Mouse (Mus musculus) left cerebral cortex, adult 9 months (tissue): ENCODE results near the gene Hoxb7.
A peak's percentile ranks its signal among the peaks of the same experiment; 100 is the strongest.

Experiments
- DNase-seq, 2 experiments: peaks; one replicate each; pipeline ENCODE4 v3.0.0; 2022; ENCODE audit warnings: low spot score in 2 of 2

Gene Hoxb7

GRCm38 (mm10) chr11:96285771-96286738 is at the start of gene Hoxb7:
Hoxb7 (plus strand) TSS chr11:96286623.
- no peak for DNase-seq

- peak in 1 of 2 experiments; percentile 22 for DNase-seq
These were observed 46.2 kb upstream of the Hoxb7 start for GRCm38 (mm10) chr11:96240211-96240610.

GRCm38 (mm10) chr11:96250901-96251300 is 35.5 kb upstream of the Hoxb7 start:
- no peak for DNase-seq

- no peak for DNase-seq
These were observed 34.9 kb upstream of the Hoxb7 start for GRCm38 (mm10) chr11:96251480-96252031.

GRCm38 (mm10) chr11:96252541-96253120 is 33.8 kb upstream of the Hoxb7 start:
- DNase-seq: no peak

GRCm38 (mm10) chr11:96254221-96254620 is 32.2 kb upstream of the Hoxb7 start:
- DNase-seq: no peak

DNA sequence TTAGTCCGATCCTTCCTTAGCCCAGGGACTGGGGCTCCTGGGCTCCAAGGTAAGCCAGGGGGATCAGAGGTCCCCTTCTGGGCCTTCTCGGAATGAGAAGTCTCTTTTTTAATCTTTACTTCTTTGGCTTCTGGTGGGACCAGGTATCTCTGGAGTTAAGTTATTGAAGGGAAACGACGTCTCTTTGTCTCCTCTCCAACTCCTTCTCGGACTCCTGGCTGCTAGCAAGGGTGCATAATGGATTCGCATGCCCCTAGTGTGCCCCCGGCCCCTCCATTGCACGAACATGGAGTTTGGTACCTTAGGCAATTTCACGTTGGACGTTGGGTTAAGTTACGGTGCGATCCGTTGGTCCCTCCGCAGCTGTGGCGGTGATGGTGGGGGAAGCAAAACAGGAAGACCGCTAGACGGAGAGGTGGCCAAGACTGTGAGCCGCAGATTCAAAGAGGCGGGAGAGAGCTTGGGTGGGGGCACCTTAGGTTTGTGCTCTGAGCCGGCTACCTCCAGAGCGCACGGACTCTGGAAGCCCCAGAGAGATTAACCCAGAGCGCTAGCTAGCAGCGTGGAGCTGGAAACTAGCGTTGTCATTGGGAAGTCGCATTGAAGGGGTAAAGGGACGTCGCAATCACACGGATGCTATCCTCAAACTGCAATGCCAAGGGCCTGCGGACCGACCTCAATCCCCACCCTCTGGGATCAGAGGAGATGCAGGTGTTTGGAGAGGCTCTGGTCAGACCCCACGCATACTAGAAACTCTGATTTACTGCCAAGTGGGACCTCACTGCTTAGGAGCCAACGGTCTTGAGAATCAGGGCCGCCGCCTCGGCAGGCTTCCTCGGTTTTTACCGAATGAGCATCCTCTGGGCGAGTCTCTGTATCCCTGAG is 31.1 kb upstream of the Hoxb7 start:
- no peak for DNase-seq

DNA sequence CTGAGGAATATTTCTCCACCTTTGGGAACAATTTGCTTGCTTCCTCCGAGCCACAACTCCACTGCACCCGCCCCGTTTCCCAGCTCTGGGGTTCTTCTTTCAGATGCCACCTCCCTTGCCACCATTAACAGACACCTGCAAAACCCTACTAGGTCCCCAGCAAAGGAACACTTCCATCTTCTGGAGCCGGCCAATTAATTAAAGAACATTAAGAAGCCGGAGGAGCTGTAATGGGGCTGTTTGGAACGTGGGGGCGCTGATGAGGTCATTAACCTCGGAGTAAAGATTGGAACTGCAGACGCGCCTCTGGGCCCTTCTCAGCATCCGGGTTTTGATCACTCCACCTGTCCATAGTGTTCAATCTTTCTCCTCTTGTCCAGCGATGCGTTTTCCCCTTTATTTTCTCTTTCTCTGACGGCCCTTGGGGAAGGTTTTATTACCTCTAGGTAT is 30.4 kb upstream of the Hoxb7 start:
- DNase-seq: no peak

DNA sequence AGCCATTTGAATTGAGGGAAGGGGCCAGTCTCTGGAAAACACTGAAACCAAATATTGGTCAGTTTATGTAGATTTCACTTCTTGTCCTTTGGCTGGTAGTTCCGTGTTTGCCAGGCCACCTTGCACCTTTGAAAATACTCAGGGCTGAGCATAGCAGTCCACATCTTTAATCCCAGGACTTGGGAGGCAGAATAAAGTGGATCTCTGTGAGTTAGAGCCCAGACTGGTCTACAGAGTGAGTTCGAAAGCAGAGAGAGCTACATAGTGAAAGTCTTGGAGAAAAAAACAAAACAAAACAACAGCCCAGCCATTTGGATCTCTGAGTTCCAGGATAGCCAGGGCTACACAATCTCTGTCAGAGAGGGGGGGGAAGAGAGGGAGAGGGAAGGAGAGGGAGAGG is 29.3 kb upstream of the Hoxb7 start:
- no peak for DNase-seq

DNA sequence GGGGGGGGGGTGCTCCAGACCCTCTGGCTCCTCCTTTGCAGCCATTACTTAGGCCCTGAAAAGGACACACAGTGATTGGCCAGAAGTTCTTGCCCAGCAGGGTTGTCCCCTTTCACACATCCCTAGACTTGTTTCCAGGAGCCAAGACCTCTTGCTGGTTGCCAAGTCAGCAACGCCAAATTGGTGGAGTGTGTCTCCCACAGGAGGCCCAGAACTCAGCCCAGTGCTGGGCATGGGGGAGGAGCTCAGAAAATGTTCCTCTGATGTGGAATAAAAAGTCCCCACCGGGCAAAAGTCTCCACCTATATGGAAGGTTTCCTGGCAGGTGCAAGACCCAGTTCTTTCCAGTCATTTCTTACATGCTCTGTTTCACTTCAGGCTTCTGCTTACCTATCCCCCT is 27.4 kb upstream of the Hoxb7 start:
- no peak for DNase-seq

DNA sequence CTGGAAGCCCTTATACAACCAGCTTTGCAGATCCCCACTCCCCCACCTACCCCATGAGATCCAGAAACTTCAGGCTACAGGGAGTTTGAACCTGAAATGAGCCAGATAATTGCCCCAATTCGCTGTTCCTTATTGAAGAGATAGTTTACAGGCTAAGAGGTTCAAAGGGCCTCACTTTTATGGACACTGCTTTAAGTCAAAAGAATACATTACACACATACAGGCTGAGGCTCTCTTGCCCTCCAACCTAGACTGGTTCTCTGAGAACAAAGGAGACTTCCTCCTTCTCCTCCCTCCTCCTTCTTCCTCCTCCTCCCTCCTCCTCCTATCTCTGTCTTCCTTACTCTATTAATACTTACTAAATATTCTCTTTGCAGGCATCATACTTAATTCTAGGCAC is 26.9 kb upstream of the Hoxb7 start:
- DNase-seq: no peak

DNA sequence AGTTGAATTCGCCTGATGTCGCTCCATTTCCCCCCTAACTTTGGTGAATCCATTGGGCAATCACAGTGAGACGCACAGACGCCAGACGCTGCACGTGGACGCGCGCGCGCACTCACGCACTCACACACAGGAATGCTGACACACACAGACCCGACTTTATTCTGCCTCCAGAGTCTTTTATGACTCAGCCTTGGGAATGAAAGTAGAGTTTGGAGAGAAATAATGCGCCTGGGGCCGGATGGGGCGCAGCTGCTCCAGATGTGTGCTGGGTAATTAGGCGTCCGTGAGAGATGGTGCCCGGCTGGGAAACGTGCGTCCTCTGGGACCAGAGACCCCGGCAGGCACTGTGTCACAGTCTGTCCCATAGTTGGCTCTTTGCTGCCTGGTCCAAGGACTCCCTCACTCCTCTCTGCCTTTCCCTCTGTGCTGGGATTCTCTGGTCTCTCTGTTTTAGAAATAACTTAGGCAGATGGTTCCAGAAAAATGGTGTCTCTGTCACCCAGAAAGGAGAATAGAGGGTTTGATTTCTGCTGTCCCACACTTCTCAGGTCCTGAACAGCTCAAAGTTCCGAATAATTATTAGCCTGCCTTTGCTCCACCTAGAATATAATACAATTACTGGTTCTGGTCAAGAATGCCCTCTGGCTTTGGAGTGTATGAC is 26.0 kb upstream of the Hoxb7 start:
- no peak for DNase-seq

GRCm38 (mm10) chr11:96261323-96261890 is 25.0 kb upstream of the Hoxb7 start:
- DNase-seq: no peak

DNA sequence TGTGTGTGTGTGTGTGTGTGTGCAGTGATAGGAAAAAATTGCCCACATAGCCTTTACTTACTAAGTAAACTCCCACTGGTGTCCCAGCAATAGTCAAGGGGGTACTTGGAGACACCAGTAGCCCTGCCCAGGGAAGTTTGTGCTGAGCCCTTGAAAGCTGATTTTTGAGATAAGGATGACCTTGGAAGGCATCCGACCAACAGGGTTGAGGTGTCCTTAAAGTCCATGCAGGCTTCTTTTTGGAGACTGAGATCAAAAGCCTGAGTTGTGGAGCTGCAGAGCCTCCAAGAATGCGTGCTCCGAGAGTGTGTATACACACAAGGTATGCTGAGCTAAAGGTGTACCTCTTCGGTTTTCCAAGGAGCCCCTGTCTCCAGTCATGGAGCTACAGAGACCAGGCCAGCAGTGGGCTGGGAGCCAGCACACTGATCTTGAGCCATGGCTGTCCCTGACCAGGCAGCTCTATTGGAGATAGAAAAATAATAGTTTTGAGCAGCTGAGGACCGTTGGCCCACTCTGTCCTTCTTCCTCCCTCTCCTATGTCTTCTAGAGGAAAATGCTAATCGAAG is 24.1 kb upstream of the Hoxb7 start:
- DNase-seq: no peak

GRCm38 (mm10) chr11:96263636-96264389 is 22.6 kb upstream of the Hoxb7 start:
- DNase-seq: no peak

DNA sequence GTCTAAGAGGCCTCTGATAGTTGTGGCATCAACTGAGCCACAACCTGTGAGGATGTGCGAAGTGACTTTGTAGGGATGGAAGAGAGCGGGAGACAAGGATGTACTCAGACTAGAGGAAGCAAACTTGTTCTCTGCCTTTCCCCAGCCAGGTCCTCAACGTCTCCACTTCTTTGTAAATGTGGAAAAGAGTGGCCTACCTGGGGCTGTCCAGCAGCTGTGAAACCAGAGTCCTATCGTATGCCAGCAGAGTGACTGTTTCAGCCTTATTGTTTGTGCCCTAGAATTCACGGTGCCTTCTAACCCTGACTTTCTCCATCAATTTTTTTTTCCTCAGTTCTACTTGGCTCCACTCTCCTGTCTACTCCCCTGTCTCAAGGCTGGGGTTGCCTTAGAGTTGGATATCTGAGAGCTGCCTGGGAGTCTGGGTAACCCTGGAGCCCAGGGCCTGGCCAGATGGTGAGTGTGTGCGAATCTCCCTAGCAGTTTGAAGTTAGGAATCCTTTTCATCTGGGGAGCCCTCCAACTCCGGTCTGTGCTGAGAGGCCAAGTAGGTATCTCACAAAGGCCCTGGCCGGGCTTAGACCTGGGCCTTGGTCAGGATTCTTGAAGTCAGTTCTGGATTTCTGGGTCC is 21.9 kb upstream of the Hoxb7 start:
- DNase-seq: no peak

DNA sequence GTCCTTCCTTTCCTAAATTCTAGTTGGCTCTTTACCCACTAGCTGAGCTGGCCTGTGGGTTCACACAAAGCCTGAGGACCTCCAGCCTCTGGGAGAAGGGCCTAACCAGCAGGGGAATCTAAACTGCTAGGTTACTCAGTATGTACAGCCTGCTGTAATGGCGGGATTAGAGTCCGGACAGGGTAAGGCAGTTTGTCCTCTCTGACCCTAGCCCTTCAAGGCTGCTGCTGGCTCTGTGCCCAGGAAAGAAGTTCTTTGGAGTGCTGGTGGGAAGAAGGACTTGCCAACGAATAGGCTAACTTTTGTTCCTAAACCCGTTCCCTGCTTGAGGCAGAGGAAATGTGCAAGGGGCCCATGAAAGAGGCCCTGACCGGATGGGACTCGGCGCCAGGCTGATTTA is 20.5 kb upstream of the Hoxb7 start:
- DNase-seq: no peak

DNA sequence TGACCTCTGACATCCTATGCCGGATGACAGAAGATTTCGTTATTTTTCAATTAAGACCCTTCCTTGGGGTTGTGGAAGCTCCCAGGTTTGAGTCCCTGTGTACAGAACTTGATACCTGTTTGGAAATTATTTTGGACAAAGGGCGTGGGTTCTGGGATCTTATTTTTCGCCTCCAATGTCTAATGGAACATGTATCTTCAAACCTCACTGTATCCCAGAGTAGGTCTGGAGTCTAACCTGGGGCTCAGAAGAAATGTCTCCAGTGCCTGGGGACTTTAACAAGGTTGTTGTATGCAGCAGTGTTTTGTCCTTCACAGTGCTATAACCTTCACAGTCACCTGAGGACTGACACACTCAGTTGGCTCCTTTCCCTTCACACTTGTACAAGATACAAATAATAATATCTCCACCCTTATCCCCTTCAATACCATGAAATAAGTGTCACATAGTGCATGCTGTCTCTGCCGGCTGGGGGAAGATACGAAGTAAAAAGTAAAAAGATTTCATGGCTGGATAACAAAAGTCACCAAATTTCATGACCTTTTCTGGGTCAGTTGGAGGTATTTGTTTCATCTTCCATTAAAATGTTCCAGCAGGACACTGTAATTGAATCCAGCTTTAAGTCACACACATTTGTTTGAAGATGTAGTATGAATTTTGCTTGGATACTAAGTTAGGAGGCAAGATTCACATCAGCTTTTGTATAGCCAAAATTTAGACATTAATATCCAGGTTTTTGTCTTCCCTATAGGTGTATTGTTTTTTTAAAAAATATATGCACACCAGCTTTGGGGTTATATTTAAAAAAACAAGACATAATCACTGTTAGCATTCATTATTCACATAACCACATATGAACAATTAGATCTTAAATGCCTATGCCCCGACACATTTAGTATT is 19.2 kb upstream of the Hoxb7 start:
- no peak for DNase-seq
